Comparison of ENCODE assay signal across 19 mouse cellular contexts in genomic region chr9:96828071-96828470, GRCm38 (mm10).
DNase-seq lines count a peak whose midpoint lies in the region; ATAC-seq lines count a peak whose summit lies in the region.
"Had no signal": no experiment of that assay in that cellular context is flagged by ENCODE, and none has a peak within 500 bp of the region (broad histone marks: within the 10 kb centered on the region; RNA-seq: fewer than 3 reads in every experiment).

No protein-coding gene starts in this region.

- H3K4me2 ChIP-seq in forebrain, embryonic 12.5 days, result no peak overlapping the region
- no peak overlapping the region for H3K4me2 ChIP-seq in liver, embryonic 13.5 days
- no peak overlapping the region for H3K4me2 ChIP-seq in liver, embryonic 12.5 days
- H3K4me2 ChIP-seq: forebrain, embryonic 15.5 days; midbrain, embryonic 15.5 days had no signal

- no peak for ATAC-seq in forebrain, embryonic 12.5 days (ENCODE audit: low FRiP score)
- ATAC-seq in liver, embryonic 13.5 days (ENCODE audit: low read depth), result peak; percentile 47; the same call in 1 of the 2 replicates
- no peak for ATAC-seq in liver, embryonic 12.5 days
- ATAC-seq: forebrain, embryonic 15.5 days; intestine, postnatal 0 days; midbrain, embryonic 15.5 days had no signal

- H3K9ac ChIP-seq in forebrain, embryonic 12.5 days, result no peak overlapping the region
- no peak overlapping the region for H3K9ac ChIP-seq in liver, embryonic 13.5 days
- no peak overlapping the region for H3K9ac ChIP-seq in liver, embryonic 12.5 days
- H3K9ac ChIP-seq: forebrain, embryonic 15.5 days; midbrain, embryonic 15.5 days had no signal

- no peak overlapping the region for H3K4me3 ChIP-seq in forebrain, embryonic 10.5 days
- H3K4me3 ChIP-seq in forebrain, embryonic 12.5 days (replicated peaks), result no peak overlapping the region
- no peak overlapping the region for H3K4me3 ChIP-seq in liver, embryonic 13.5 days (replicated peaks)
- H3K4me3 ChIP-seq in liver, embryonic 12.5 days, result no peak overlapping the region
- H3K4me3 ChIP-seq: erythroblast, embryonic 14.5 days; forebrain, embryonic 15.5 days; layer of hippocampus, adult 2 months; megakaryocyte, embryonic 14.5 days; midbrain, embryonic 15.5 days; myocyte had no signal

- WGBS in forebrain, embryonic 10.5 days, result 83% methylated on average over 2 of the region's 2 CpGs
- 81% methylated on average over 2 of the region's 2 CpGs for WGBS in forebrain, embryonic 12.5 days
- 31% methylated on average over 2 of the region's 2 CpGs for WGBS in liver, embryonic 13.5 days (ENCODE audit: insufficient replicate concordance)
- 35% methylated on average over 2 of the region's 2 CpGs for WGBS in liver, embryonic 12.5 days (ENCODE audit: insufficient replicate concordance)

- peaks cover 32% of the 10 kb centered on the region for H3K36me3 ChIP-seq in forebrain, embryonic 10.5 days (replicated peaks)
- peaks cover 15% of the 10 kb centered on the region for H3K36me3 ChIP-seq in forebrain, embryonic 12.5 days (replicated peaks)
- H3K36me3 ChIP-seq in liver, embryonic 13.5 days, result no peaks in the 10 kb centered on the region
- no peaks in the 10 kb centered on the region for H3K36me3 ChIP-seq in liver, embryonic 12.5 days
- H3K36me3 ChIP-seq: midbrain, embryonic 15.5 days had no signal

- 0 out of 2 replicates have a peak overlapping the region, but pooled peaks have one; percentile 11 for H3K27ac ChIP-seq in forebrain, embryonic 10.5 days
- no peak overlapping the region for H3K27ac ChIP-seq in forebrain, embryonic 12.5 days
- no peak overlapping the region for H3K27ac ChIP-seq in liver, embryonic 13.5 days
- no peak overlapping the region for H3K27ac ChIP-seq in liver, embryonic 12.5 days
- H3K27ac ChIP-seq: forebrain, embryonic 15.5 days; layer of hippocampus, adult 2 months; midbrain, embryonic 15.5 days had no signal

- peak; percentile 54 for DNase-seq in adrenal gland, adult 2 months
- DNase-seq in adrenal gland, postnatal 4 days (ENCODE audit: low spot score in 2 of 2), result no peak
- DNase-seq in forebrain, embryonic 10.5 days (ENCODE audit: extremely low spot score, low spot score), result no peak
- no peak for DNase-seq in liver, embryonic 13.5 days
- no peak for DNase-seq in kidney, postnatal 25 days
- DNase-seq in kidney, postnatal 4 days, result no peak
- DNase-seq: heart, postnatal 14 days; lung, adult 18-20 months; lung, postnatal 14 days; thymus, postnatal 25 days had no signal

- H3K27me3 ChIP-seq in forebrain, embryonic 10.5 days (ENCODE audit: poor library complexity, severe bottlenecking), result no peaks in the 10 kb centered on the region
- no peaks in the 10 kb centered on the region for H3K27me3 ChIP-seq in forebrain, embryonic 12.5 days
- H3K27me3 ChIP-seq in liver, embryonic 13.5 days, result no peaks in the 10 kb centered on the region
- H3K27me3 ChIP-seq in liver, embryonic 12.5 days (replicated peaks), result no peaks in the 10 kb centered on the region
- H3K27me3 ChIP-seq: forebrain, embryonic 15.5 days; midbrain, embryonic 15.5 days had no signal

- H3K4me1 ChIP-seq in forebrain, embryonic 10.5 days, result peaks cover 15% of the 10 kb centered on the region
- H3K4me1 ChIP-seq in forebrain, embryonic 12.5 days, result 0 out of 2 replicates have a peak, but pooled peaks cover 5% of the 10 kb centered on the region
- no peaks in the 10 kb centered on the region for H3K4me1 ChIP-seq in liver, embryonic 13.5 days (replicated peaks)
- H3K4me1 ChIP-seq in liver, embryonic 12.5 days, result peaks cover 7% of the 10 kb centered on the region; the same call in 1 of the 2 replicates

- no peaks in the 10 kb centered on the region for H3K9me3 ChIP-seq in forebrain, embryonic 10.5 days
- no peaks in the 10 kb centered on the region for H3K9me3 ChIP-seq in forebrain, embryonic 12.5 days
- no peaks in the 10 kb centered on the region for H3K9me3 ChIP-seq in liver, embryonic 13.5 days (replicated peaks)
- H3K9me3 ChIP-seq in liver, embryonic 12.5 days (replicated peaks), result no peaks in the 10 kb centered on the region
- H3K9me3 ChIP-seq: forebrain, embryonic 15.5 days; megakaryocyte, embryonic 14.5 days; midbrain, embryonic 15.5 days had no signal
